Mouse (Mus musculus) midbrain, embryonic 10.5 days (tissue): Measurements from ENCODE around the gene Atp2a1. TPM values are rescaled to one million over a fixed set of nuclear protein-coding genes. Genes with fewer than 3 reads are reported as not detected.

Experiments
- DNase-seq: peaks from one replicate; pipeline ENCODE4 v3.0.0-alpha.2; 2017; ENCODE audit warnings: low spot score
- H3K27ac ChIP-seq: fragments of 300-500 bp; sonication (generic); replicated peaks from 2 replicates; pipeline ENCODE4 v1.5.1; 2016; ENCODE audit warnings: mild to moderate bottlenecking
- H3K27me3 ChIP-seq: fragments of 300-500 bp; sonication (generic); 2 replicates; pipeline ENCODE4 v1.6.1; 2016; ENCODE audit warnings: low read depth, mild to moderate bottlenecking; ENCODE audit not compliant: poor library complexity, severe bottlenecking
- H3K36me3 ChIP-seq: fragments of 300-500 bp; sonication (generic); 2 replicates; pipeline ENCODE4 v1.6.1; 2016; ENCODE audit warnings: mild to moderate bottlenecking, moderate library complexity
- H3K4me1 ChIP-seq: fragments of 300-500 bp; sonication (generic); 2 replicates; pipeline ENCODE4 v1.6.1; 2016
- H3K4me3 ChIP-seq: fragments of 300-500 bp; sonication (generic); 2 replicates; pipeline ENCODE4 v1.5.1; 2016; ENCODE audit warnings: mild to moderate bottlenecking, moderate library complexity
- H3K9me3 ChIP-seq: fragments of 300-500 bp; sonication (generic); replicated peaks from 2 replicates; pipeline ENCODE4 v1.6.1; 2016; ENCODE audit warnings: mild to moderate bottlenecking
- WGBS: fragments of 180-500 bp; shearing (Covaris S2); methylation state at CpG from one replicate; pipeline ENCODE4 v1.1.7; 2016; 5-methylcytosine and 5-hydroxymethylcytosine counted together
- polyA plus RNA-seq: library from polyadenylated mRNA; unstranded; fragments of >200 nt; fragmentation: Nextera tagmentation; extraction: Ambion mirVana; gene quantifications from 2 replicates; pipeline ENCODE4 v1.2.1, GENCODE M21; 2016

The Atp2a1 gene
- polyA plus RNA-seq, 1 experiment from 2014 or later, result 0.28 TPM

GRCm38 (mm10) chr7:126443997-126444396 lies 18.9 kb downstream of the Atp2a1 start:
- H3K27ac ChIP-seq, result no peak overlapping the region
- no peaks in the 10 kb centered on the region for H3K27me3 ChIP-seq
- no peak for DNase-seq
- no peaks in the 10 kb centered on the region for H3K4me1 ChIP-seq
- no peaks in the 10 kb centered on the region for H3K9me3 ChIP-seq
- WGBS, result 93% methylated on average over 10 of the region's 10 CpGs
- H3K36me3 ChIP-seq, result peaks cover 49% of the 10 kb centered on the region
- no peak overlapping the region for H3K4me3 ChIP-seq

- Histone ChIP-seq H3K4me3 (no peak overlapping the region), H3K9me3 (no peaks in the 10 kb centered on the region), H3K4me1 (no peaks in the 10 kb centered on the region), H3K36me3 (peaks cover 40% of the 10 kb centered on the region), H3K27me3 (no peaks in the 10 kb centered on the region), H3K27ac (no peak overlapping the region)
- DNase-seq, result no peak
- WGBS, result 85% methylated on average over 9 of the region's 9 CpGs
These were observed 22.8 kb downstream of the Atp2a1 start for GRCm38 (mm10) chr7:126440134-126440533.

- no peak overlapping the region for H3K4me3 ChIP-seq
- no peaks in the 10 kb centered on the region for H3K9me3 ChIP-seq
- DNase-seq, result peak; percentile 69
- peaks cover 26% of the 10 kb centered on the region for H3K36me3 ChIP-seq
- WGBS, result 26% methylated on average over 8 of the region's 8 CpGs
- no peaks in the 10 kb centered on the region for H3K4me1 ChIP-seq
- no peaks in the 10 kb centered on the region for H3K27me3 ChIP-seq
- H3K27ac ChIP-seq, result no peak overlapping the region
These were observed 26.1 kb downstream of the Atp2a1 start for GRCm38 (mm10) chr7:126436851-126437250.

GRCm38 (mm10) chr7:126435801-126436200 lies 27.1 kb downstream of the Atp2a1 start:
- no peak overlapping the region for H3K27ac ChIP-seq
- H3K9me3 ChIP-seq, result no peaks in the 10 kb centered on the region
- H3K4me3 ChIP-seq, result no peak overlapping the region
- H3K36me3 ChIP-seq, result peaks cover 24% of the 10 kb centered on the region
- no peaks in the 10 kb centered on the region for H3K4me1 ChIP-seq
- WGBS, result 92% methylated on average over 3 of the region's 3 CpGs
- H3K27me3 ChIP-seq, result no peaks in the 10 kb centered on the region
- no peak for DNase-seq

GRCm38 (mm10) chr7:126434726-126435125 lies 28.2 kb downstream of the Atp2a1 start:
- H3K9me3 ChIP-seq, result no peaks in the 10 kb centered on the region
- WGBS, result 89% methylated on average over 7 of the region's 7 CpGs
- no peak for DNase-seq
- no peaks in the 10 kb centered on the region for H3K27me3 ChIP-seq
- H3K4me1 ChIP-seq, result peaks cover 1% of the 10 kb centered on the region
- no peak overlapping the region for H3K27ac ChIP-seq
- no peak overlapping the region for H3K4me3 ChIP-seq
- H3K36me3 ChIP-seq, result peaks cover 16% of the 10 kb centered on the region

GRCm38 (mm10) chr7:126430167-126430566 lies 32.7 kb downstream of the Atp2a1 start:
- Histone ChIP-seq H3K4me3 (peak overlapping the region; percentile 69; the same call in 1 of the 2 replicates), H3K27ac (no peak overlapping the region), H3K9me3 (no peaks in the 10 kb centered on the region), H3K36me3 (0 out of 2 replicates have a peak, but pooled peaks cover 4% of the 10 kb centered on the region), H3K27me3 (no peaks in the 10 kb centered on the region; the same call in 1 of the 2 replicates), H3K4me1 (peaks cover 24% of the 10 kb centered on the region)
- DNase-seq, result no peak

GRCm38 (mm10) chr7:126429503-126429898 lies 33.4 kb downstream of the Atp2a1 start:
- Histone ChIP-seq H3K27ac (peak overlapping the region; percentile 96), H3K27me3 (no peaks in the 10 kb centered on the region; the same call in 1 of the 2 replicates), H3K9me3 (no peaks in the 10 kb centered on the region), H3K4me1 (peaks cover 24% of the 10 kb centered on the region), H3K4me3 (peak overlapping the region; percentile 69), H3K36me3 (0 out of 2 replicates have a peak, but pooled peaks cover 4% of the 10 kb centered on the region)
- 31% methylated on average over 15 of the region's 15 CpGs for WGBS
- no peak for DNase-seq

GRCm38 (mm10) chr7:126428631-126429502 lies 34.0 kb downstream of the Atp2a1 start, which contains the start of gene Rabep2:
Gene Rabep2, plus strand, starts transcription at chr7:126428759.
- H3K4me1 ChIP-seq, result peaks cover 24% of the 10 kb centered on the region
- peak within 1 kb of the TSS; percentile 69 for H3K4me3 ChIP-seq
- H3K36me3 ChIP-seq, result no peaks in the 10 kb centered on the region
- no peaks in the 10 kb centered on the region for H3K9me3 ChIP-seq
- peak; percentile 97 for DNase-seq
- H3K27ac ChIP-seq, result peak within 1 kb of the TSS; percentile 96
- no peaks in the 10 kb centered on the region; the same call in 1 of the 2 replicates for H3K27me3 ChIP-seq
- WGBS, result under 1% methylated on average over 82 of the region's 82 CpGs

- H3K27ac ChIP-seq, result peak overlapping the region; percentile 96
- peak; percentile 16 for DNase-seq
- no peaks in the 10 kb centered on the region for H3K36me3 ChIP-seq
- peaks cover 24% of the 10 kb centered on the region for H3K4me1 ChIP-seq
- H3K4me3 ChIP-seq, result peak overlapping the region; percentile 69
- no peaks in the 10 kb centered on the region for H3K9me3 ChIP-seq
- WGBS, result 25% methylated on average over 4 of the region's 4 CpGs
- H3K27me3 ChIP-seq, result no peaks in the 10 kb centered on the region; the same call in 1 of the 2 replicates
These were observed 34.8 kb downstream of the Atp2a1 start for GRCm38 (mm10) chr7:126428154-126428553.

- no peaks in the 10 kb centered on the region for H3K9me3 ChIP-seq
- H3K27me3 ChIP-seq, result no peaks in the 10 kb centered on the region; the same call in 1 of the 2 replicates
- H3K4me3 ChIP-seq, result peak overlapping the region; percentile 9; the same call in 1 of the 2 replicates
- H3K27ac ChIP-seq, result no peak overlapping the region
- 54% methylated on average over 12 of the region's 13 CpGs for WGBS
- H3K4me1 ChIP-seq, result peaks cover 24% of the 10 kb centered on the region
- DNase-seq, result no peak
- H3K36me3 ChIP-seq, result no peaks in the 10 kb centered on the region
These were observed 35.5 kb downstream of the Atp2a1 start for GRCm38 (mm10) chr7:126427323-126427860.

GRCm38 (mm10) chr7:126424161-126424560 lies 38.7 kb downstream of the Atp2a1 start:
- H3K27ac ChIP-seq, result no peak overlapping the region
- WGBS, result 84% methylated on average over 6 of the region's 6 CpGs
- no peaks in the 10 kb centered on the region for H3K9me3 ChIP-seq

GRCm38 (mm10) chr7:126421756-126422155 lies 41.2 kb downstream of the Atp2a1 start:
- H3K27ac ChIP-seq, result no peak overlapping the region
- H3K4me1 ChIP-seq, result peaks cover 12% of the 10 kb centered on the region
- peaks cover 10% of the 10 kb centered on the region; the same call in 1 of the 2 replicates for H3K27me3 ChIP-seq
- 88% methylated on average over 5 of the region's 5 CpGs for WGBS
- H3K36me3 ChIP-seq, result no peaks in the 10 kb centered on the region
- no peak overlapping the region for H3K4me3 ChIP-seq
- no peak for DNase-seq
- no peaks in the 10 kb centered on the region for H3K9me3 ChIP-seq

More at GRCm38 (mm10) chr7:126424161-126424560, 38.7 kb downstream of the Atp2a1 start:
- H3K27me3 ChIP-seq, result no peaks in the 10 kb centered on the region; the same call in 1 of the 2 replicates
- DNase-seq, result no peak
- H3K36me3 ChIP-seq, result no peaks in the 10 kb centered on the region
- peaks cover 17% of the 10 kb centered on the region for H3K4me1 ChIP-seq
- no peak overlapping the region for H3K4me3 ChIP-seq

- H3K4me1 ChIP-seq, result peaks cover 19% of the 10 kb centered on the region
- H3K27me3 ChIP-seq, result peaks cover 33% of the 10 kb centered on the region
- H3K27ac ChIP-seq, result no peak overlapping the region
- H3K4me3 ChIP-seq, result no peak overlapping the region
- DNase-seq, result no peak
- no peaks in the 10 kb centered on the region for H3K36me3 ChIP-seq
- H3K9me3 ChIP-seq, result no peaks in the 10 kb centered on the region
- 75% methylated on average over 3 of the region's 3 CpGs for WGBS
These were observed 44.4 kb downstream of the Atp2a1 start for GRCm38 (mm10) chr7:126418496-126418895.
